Mouse (Mus musculus) T-cell, adult 2 months (primary cell): ENCODE measurements around the gene Chd3.

Experiments
- DNase-seq: peaks from one replicate; pipeline ENCODE4 v3.0.0; 2022; ENCODE audit warnings: low spot score

Gene Chd3

GRCm38 (mm10) chr11:69369215-69369989 is at the start of gene Chd3:
Gene Chd3 (minus strand): TSS chr11:69369406.
- DNase-seq: no peak

- peak; percentile 53 for DNase-seq
These were observed 48.5 kb upstream of the Chd3 start for GRCm38 (mm10) chr11:69417449-69418384.

GRCm38 (mm10) chr11:69416921-69417448 is 47.8 kb upstream of the Chd3 start:
- no peak for DNase-seq

- no peak for DNase-seq
These were observed 47.3 kb upstream of the Chd3 start for GRCm38 (mm10) chr11:69416509-69416908.

DNA sequence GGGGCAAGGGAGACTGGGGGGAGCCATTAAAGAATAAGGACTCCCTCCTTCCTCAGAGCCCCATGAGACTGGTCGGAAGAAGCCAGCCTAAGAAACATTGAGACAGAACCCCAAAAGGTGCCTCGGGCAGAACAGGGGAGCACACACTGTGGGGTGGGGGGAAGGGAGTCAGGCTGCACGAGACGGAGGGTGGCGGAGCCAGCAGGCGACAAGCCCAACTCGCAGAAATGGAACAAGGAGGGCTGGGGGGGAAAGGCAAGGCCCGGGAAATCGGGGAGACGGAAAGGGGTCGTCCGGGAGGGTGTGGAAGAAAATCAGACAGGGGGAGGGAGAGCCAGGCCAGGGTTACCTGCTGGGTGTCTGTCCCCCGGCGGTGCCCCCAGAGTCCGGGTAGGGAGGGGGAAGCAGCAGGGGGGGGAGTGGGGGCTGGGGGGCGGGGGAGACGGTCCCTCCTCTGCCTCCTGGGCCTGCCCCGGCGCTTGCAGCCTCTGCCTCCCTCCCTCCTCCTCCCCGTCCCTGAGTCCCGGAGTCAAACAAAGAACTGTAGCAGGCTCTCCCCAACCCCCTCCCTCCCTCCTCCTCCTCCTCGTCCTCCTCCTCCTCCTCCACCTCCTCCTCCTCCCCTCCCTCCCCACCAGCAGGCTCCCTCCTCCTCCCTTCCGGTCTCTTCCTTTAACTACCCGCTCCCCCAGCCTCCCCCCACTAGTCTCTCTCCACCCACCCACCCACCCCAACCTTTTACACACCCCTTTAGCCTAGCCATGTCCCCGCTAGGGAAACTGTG is 46.7 kb upstream of the Chd3 start:
- DNase-seq: no peak

DNA sequence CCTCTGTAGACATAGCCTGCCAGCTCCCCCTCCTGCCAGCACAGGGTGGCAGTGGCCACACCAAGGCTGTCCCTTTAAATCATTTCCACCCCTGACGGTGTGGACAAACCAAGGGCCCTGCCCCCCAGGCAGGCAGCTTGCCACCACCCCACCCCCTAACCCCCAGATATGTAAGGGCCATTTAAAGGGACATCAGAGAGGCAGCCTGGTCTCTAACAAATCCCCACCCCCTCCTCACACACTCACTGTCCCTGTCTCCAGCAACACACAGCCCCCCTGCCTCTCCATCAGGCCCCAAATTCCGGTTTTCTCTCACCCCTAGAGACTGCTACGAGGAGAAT is 46.1 kb upstream of the Chd3 start:
- no peak for DNase-seq

DNA sequence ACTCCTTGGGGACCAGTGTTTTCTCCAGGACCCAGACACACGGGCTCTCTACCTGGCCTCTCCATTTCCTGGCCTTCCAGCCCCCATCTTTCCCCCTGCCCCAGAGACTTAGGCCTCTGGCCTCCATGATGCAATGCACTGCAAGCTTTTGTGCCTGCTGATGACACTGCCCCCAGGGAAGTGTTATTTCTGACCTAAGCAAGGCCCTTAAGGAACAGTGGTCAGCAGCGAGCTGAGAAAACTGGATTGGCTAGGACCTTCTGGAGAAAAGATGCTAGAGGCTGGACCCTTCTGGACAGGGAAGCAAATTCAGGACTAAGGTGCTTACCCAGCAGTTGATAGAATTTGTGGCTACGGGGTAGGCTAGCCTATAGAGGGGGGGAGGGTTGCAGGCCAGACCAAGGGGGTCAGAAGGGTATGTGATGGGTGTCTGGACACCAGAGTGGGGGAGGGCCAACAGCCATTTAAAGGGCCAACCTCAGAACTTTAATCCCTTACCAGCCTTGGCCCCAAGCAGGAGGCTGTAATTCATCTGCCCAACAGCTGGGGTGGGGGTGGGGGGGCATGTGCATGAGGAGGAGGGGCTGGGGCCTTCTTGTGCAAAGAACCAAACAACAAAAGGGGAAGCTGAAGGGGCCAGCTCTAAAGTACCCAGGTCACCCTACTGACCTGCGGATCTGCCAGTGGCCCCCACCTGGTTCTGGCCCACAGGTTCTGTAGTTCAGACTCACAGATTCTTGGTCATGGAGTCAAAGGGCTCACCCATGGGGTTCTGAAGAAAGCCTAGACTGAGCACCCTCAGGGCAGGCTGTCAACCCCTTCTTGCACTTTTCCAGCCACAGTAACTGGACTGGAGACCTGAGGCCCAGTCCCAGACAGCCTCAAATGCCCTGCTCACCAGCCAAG is 45.5 kb upstream of the Chd3 start:
- DNase-seq: no peak

GRCm38 (mm10) chr11:69413221-69414181 is 44.3 kb upstream of the Chd3 start, which contains the start of gene Kdm6b:
Gene Kdm6b (minus strand): TSS chr11:69413675.
- no peak for DNase-seq

- DNase-seq: no peak
These were observed 43.3 kb upstream of the Chd3 start for GRCm38 (mm10) chr11:69412548-69412947.

- DNase-seq: peak; percentile 58
These were observed 42.5 kb upstream of the Chd3 start for GRCm38 (mm10) chr11:69411538-69412203.

- DNase-seq: peak; percentile 71
These were observed 41.9 kb upstream of the Chd3 start for GRCm38 (mm10) chr11:69411073-69411535.

DNA sequence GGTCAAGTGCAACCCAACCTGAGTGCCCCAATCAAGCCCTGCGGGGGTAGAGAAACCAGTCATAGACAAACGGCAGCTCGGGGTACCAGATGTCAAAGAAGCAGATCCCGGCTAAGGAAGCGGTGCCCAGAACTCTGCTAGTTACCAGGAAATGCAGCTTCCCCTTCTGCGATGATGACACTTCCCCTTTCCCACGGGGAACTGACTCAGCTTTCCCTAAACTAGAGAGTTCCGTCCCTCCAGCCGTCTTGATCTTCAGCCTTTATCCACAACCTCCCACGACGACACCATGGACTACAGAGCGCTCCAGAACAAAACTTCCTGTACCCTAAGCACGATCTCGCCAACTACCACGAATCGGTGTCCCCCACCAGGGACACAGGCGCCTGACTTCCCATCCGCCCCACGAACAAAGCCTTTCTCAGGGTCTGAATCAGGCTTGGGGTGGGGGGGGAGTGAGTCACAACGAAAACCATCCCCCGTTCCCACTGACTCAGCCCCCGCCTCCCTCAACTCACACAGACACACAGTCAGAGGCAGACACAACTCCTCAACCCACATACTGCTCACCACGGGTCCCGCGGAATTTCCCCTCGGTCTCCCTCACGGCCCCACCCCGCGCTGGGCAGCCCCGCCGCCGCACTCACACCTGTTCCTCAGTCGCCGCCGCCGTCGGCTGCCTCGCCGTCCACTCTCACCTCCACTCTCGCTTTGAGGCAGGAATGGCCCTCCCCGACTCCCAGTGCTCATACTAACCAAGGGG is 41.3 kb upstream of the Chd3 start:
- peak; percentile 93 for DNase-seq

- no peak for DNase-seq
These were observed 40.8 kb upstream of the Chd3 start for GRCm38 (mm10) chr11:69410045-69410309.

GRCm38 (mm10) chr11:69409378-69410044 is 40.3 kb upstream of the Chd3 start:
- peak; percentile 92 for DNase-seq

- peak; percentile 82 for DNase-seq
These were observed 39.6 kb upstream of the Chd3 start for GRCm38 (mm10) chr11:69408541-69409377.

GRCm38 (mm10) chr11:69407724-69408004 is 38.5 kb upstream of the Chd3 start:
- DNase-seq: no peak
